Mouse (Mus musculus) c-Kit-positive CD71-negative TER-119-negative erythroid progenitor cells, embryonic 14.5 days (primary cell): ENCODE results near the gene Dazap2.
A peak's percentile ranks its signal among the peaks of the same experiment; 100 is the strongest.
"Not testable (repeated sequence)": the region's sequence is repeated elsewhere in the genome, so short reads cannot be mapped to it uniquely, and the experiment has no call there.

ENCODE experiments used
- DNase-seq: peaks from one replicate; pipeline ENCODE4 v3.0.0-alpha.2; 2013; ENCODE audit warnings: low read depth

Dazap2 gene

GRCm38 (mm10) chr15:100611951-100612350, 3.2 kb upstream of the Dazap2 start:
- DNase-seq = no peak

GRCm38 (mm10) chr15:100612432-100612831, 2.7 kb upstream of the Dazap2 start:
- DNase-seq = no peak

- peak; percentile 63 for DNase-seq
Observed at GRCm38 (mm10) chr15:100613584-100613983, 1.6 kb upstream of the Dazap2 start.

- no peak for DNase-seq
Observed at GRCm38 (mm10) chr15:100614218-100614995, 742 bp upstream of the Dazap2 start.

GRCm38 (mm10) chr15:100615825-100616220, 674 bp downstream of the Dazap2 start:
- DNase-seq = peak; percentile 85

- DNase-seq = no peak
Observed at GRCm38 (mm10) chr15:100616221-100616620, 1.1 kb downstream of the Dazap2 start.

GRCm38 (mm10) chr15:100619200-100619599, 4.1 kb downstream of the Dazap2 start:
- no peak for DNase-seq

GRCm38 (mm10) chr15:100621671-100622070, 6.5 kb downstream of the Dazap2 start:
- DNase-seq = not testable (repeated sequence)

- no peak for DNase-seq
Observed at GRCm38 (mm10) chr15:100622164-100622563, 7.0 kb downstream of the Dazap2 start.

- no peak for DNase-seq
Observed at GRCm38 (mm10) chr15:100623754-100624153, 8.6 kb downstream of the Dazap2 start.

- no peak for DNase-seq
Observed at GRCm38 (mm10) chr15:100624435-100624834, 9.3 kb downstream of the Dazap2 start.

- DNase-seq = no peak
Observed at GRCm38 (mm10) chr15:100627287-100627686, 12.1 kb downstream of the Dazap2 start.

- no peak for DNase-seq
Observed at GRCm38 (mm10) chr15:100627774-100628370, 12.7 kb downstream of the Dazap2 start.

- no peak for DNase-seq
Observed at GRCm38 (mm10) chr15:100628797-100629196, 13.6 kb downstream of the Dazap2 start.

GRCm38 (mm10) chr15:100630126-100630525, 15.0 kb downstream of the Dazap2 start:
- DNase-seq = no peak

GRCm38 (mm10) chr15:100631454-100632170, 16.5 kb downstream of the Dazap2 start:
- no peak for DNase-seq

GRCm38 (mm10) chr15:100632323-100632722, 17.2 kb downstream of the Dazap2 start:
- no peak for DNase-seq

- DNase-seq = no peak
Observed at GRCm38 (mm10) chr15:100633341-100633740, 18.2 kb downstream of the Dazap2 start.

- no peak for DNase-seq
Observed at GRCm38 (mm10) chr15:100635239-100635638, 20.1 kb downstream of the Dazap2 start.

- DNase-seq = no peak
Observed at GRCm38 (mm10) chr15:100635851-100636645, 20.9 kb downstream of the Dazap2 start.

GRCm38 (mm10) chr15:100636700-100637501, 21.8 kb downstream of the Dazap2 start, which contains the start of gene Smagp:
Smagp (minus strand) TSS chr15:100636940.
- no peak for DNase-seq
